Mouse (Mus musculus) cerebellum, adult (tissue): ENCODE results near the gene Zfp61.
A peak's percentile ranks its signal among the peaks of the same experiment; 100 is the strongest.

Experiments used
- ATAC-seq: cut with Nextera tagmentation; 2 replicates; pipeline ENCODE4 v1.9.2; 2017; ENCODE audit warnings: mild to moderate bottlenecking, moderate library complexity, mixed read lengths; ENCODE audit not compliant: insufficient number of reproducible peaks, low FRiP score, low TSS enrichment

Zfp61 gene

DNA sequence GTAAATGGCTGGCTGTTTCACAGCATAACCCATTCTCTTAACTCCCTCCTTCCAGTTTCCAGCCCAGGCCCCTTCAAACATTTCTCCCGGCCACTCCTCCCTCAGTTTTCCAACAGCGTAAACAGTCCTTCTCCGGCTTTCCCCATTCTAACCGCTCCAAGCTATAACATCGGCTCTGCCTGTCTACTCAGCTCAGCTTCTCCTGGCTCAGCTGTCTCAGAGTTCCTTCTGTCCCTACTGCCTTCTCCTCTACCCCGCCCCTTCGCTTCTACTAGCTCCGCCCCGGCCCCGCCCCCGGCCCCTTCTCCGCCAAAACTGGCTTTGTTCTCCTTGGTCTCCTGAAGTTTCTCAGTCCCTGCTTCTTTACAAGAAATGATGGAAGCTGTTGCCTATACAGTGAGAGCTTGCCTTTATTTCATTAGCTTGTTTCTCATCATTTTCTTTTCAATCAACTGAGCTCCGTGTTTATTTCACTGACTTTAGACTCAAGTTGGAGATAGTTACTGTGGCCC, at the start of gene Zfp61:
Gene Zfp61 (minus strand): TSS at position 462 of the 512 bp plus-strand sequence.
- no peak for ATAC-seq

DNA sequence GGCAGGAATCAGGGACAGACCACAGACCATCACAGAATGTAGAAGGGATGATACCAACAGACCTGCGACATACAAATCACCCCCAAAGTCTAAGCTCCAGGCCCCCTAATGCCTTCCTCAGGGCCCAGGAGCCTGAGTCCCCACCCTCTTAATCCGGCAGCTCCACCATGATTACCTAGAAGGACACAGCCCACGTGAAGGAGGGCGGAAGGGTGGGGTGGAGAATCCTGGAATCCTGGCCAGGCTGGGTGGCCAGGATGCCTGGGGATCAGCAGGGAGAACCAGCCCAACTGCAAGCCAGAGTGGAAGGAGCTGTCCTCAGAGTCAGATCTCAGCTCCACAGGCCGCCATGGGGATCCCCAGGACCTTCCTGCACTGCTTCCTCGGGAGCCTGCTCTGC, 47.9 kb upstream of the Zfp61 start, which contains the start of gene Lypd5:
Gene Lypd5 (plus strand): TSS at position 301 of the 400 bp plus-strand sequence.
- no peak for ATAC-seq

DNA sequence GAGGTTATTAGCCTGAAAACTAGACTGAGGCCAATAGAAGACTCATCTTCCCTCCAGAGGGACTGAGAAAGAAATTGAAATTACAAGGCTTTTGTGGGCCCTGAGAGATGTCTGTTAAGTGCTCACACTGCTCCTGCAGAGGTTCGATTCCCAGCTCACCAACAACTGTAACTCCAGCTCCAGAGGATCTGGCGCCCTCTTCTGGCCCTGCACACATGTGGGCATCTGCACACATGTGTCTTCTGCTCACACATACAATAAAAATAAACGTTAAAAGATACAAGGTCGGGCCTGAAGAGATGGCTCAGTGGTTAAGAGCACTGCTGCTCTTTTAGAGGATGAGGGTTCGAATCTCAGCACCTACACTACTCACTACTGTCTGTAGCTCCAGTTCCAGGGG, 45.4 kb upstream of the Zfp61 start:
- ATAC-seq = no peak

DNA sequence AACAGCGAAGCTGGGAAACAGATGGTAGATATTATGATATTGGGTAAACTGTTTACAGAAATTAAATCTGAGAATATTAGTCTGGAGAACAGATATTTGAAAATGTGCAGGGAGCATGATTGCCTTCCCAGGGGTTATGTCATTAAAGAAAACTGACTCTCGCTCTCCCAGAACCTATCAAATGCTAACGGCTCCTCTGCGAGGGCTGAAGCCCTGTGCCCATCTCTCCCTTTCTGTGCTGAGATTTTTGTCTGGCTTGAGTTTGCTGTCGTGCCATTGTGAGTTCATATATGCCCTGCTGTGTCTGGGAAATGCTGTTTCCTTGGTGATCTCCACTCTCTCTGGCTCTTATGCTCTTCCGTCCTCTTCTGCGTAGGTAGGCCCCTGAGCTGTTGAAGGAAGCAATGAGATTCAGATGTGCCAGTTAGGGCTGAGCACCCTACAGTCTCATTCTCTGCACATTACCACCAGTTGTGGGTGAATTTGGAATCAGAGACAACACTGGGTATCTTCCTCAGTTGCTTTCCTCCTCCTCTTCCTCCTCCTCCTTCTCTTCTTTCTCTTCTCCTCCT, 42.8 kb upstream of the Zfp61 start:
- ATAC-seq = no peak

DNA sequence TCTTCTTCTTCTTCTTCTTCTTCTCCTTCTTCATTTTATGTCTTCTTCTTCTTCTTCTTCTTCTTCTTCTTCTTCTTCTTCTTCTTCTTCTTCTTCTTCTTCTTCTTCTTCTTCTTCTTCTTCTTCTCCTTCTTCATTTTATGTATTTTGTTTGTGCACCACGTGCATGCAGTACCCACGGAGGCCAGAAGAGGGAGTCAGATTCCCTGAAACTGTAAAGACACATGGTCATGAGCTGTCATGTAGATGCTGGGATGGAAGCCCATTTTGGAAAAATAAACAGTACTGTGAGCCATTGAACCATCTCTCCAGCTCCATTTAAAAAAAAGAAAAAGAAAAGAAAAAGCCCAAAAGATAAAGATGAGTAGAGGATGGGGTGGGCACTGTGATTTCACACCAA, 37.2 kb upstream of the Zfp61 start:
- no peak for ATAC-seq

DNA sequence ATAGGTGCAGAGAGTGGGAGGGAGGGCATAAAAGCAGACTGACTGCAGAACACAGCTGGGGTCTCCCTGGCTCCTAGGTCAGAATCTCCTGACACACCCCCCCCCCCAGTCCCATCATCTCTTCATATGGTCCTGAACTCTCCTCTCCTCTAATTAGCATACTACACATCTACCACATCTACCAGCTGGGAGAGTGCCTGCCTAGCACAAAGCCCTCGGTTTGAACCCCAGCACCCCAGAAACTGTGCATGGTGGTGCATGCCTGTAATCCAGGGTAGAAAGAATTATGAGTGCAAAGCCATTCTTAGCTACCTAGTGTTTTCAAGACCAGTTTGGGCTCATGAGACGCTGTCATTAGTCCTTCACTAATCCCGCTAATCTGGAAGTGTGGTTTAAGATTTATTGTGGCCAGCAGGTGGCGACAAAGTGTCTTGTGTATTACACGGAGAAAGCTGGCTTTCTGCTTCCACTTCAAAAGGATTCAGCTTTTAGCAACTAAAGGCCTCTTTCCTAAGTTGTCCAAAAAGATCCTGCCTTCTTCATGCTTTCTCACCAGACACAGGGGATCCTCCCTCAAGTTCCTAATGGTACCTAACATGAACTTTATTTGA, 34.8 kb upstream of the Zfp61 start:
- ATAC-seq = no peak

DNA sequence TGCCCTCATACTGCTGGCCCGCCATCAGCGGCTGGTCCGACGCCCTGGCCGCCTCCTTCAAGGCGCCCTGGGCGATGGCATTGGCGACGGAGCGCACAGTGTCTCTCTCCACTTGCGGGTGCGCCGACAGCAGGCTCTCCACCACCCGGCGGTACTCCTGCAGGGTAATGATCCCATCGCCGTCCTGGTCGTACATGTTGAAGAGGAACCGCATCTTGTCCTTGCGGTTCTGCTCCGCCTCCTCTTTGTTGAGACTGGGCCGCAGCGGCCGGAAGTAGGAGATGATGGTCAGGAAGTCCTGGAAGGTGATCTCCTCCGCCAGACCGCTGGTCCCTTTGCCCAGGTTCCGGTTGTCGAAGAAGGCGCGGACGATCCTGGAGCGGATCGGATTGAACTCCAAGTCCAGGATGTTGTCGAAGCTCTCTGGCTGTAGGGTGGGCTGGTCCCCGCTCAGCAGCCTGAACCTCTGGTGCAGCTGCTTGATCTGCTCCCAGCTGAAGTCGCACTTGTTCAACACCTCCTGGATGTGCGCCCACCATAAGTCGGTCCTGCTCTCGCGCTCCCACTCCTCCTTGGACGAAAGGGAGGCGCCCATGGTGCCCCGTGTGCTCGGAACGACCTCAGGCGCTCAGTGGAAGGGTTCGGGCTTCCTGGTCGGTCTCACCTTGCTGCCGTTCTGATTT, 32.4 kb upstream of the Zfp61 start, which contains the start of gene Tescl:
Gene Tescl (minus strand): TSS at position 633 of the 683 bp plus-strand sequence.
- no peak for ATAC-seq

DNA sequence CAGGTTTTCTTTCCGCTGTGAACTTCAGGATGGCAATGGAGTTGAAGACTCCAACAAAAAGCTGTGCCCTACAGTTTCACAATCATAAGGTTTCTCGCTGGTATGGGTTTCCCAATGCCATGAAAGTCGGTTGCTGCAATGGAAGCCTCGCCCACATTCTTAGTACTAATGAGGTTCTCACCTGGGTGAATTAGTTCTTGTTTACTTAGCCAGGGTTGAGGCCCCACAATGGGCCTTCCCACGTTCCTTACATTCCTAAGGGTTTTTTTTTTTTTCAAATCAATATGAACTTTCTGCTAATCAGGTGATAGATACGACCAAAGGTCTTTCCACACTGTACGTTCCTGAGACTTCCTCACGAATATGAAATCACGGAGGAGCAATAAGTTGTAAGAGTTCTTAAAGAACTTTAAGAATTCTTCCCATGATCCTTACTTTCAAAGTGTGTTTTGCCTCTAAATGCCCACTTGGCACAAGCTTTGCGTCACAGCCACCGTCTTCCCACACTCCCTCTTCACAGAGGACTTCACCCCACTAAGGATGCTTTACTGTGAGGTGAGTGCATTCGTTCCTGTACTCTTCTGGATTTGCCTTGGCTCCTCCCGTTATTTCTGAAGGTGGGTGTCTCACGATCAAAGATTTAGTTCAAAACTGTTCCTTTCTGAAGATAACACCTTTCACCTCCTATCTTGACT, 26.4 kb upstream of the Zfp61 start:
- ATAC-seq = no peak

DNA sequence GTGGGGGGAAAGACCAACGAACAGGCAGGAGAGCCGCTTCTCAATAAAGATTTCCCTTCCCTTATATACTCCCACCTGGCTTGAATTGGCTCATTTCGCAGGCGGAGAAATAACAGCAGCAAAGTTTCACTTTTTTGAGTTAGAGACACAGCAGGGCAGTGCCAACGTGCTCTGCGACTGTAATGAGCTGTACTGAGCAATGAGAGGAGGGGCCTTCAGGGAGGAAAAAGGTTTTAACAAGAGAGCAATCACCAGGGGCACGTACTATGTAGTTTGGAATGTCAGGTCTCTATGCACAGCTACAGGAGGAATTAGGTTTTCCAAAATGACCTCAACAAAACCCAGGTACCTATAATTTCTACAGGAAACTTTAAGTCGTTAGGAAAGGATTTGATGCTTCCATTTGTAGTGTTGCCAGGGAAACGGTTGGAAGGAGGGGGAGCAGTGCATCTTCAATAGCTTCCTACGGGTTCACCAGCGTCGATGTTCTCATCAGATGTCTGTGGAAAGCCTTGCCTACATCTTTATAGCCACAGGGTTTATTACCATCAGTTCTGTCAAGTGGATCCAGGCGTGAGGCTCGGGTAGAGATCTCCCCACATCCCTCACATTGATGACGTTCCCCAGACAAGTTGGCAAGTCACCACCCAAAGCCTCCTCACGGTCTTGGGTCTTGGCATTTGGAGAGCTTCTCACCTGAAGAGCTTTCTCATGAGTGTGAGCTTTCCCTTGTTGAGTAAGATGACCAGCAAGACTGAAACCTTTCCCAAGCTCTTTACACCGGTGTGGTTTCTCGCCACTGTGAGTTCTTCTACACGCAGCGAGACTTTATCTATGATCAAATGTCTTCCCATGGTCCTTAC, 25.5 kb upstream of the Zfp61 start:
- ATAC-seq = no peak

DNA sequence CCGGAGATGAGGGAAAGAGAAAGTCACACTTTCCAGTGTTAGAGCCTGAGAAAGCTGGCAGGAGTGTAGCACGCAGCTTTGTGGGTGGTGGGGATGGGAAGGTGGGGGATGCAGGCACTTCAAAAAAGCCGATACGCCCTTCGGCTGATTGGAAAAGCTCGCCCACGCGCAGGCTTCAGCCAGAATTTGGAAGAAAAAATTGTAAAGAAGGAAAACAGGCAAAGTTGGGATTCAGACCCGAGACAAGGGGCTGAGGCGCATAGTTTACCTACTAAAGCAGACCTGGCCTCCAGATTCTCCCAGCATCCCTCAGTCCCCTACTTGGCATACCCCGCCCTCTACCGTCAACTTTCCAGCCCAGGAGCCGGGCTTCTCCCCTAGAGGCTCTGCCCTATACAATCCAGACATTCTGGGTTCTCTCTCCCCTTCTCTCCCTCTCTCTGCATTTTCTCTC, 24.7 kb upstream of the Zfp61 start:
- ATAC-seq = no peak

DNA sequence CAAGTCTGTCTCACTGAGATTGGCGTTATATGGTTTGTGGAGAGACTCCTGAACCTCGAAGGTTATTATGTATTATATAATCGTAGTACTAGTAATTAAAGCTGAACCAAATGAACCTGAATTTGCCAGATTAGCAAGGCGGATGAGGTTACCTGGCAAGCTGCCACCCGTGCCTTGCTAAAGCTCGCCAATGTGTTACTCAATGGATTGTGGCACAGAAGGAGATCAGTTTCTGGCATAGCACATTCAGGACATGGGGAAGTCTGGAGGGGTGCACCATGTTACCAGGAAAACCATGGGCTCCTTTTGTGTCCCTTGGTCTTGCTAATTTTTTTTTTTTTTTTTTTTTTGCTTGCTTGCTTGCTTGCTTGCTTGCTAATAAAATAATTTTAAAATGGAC, 24.2 kb upstream of the Zfp61 start:
- ATAC-seq = no peak

DNA sequence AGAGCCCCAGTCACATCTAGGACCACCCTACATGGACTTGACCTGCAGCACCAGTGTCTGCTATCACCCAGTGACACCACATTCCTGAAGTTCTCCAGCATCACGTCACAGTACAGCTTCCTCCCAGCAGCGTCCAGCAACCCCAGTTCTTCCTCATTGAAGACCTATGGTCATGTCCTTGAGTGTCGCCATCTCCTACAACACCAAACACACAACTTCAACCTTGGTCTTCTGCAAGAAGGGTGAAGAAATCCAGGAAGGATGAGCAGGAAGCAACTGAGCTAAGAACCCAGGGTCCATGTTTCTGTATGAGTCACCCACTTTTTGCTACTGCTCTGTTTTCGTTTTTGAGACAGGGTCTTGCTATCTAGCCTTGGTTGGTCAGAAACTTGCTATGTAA, 21.6 kb upstream of the Zfp61 start:
- no peak for ATAC-seq

DNA sequence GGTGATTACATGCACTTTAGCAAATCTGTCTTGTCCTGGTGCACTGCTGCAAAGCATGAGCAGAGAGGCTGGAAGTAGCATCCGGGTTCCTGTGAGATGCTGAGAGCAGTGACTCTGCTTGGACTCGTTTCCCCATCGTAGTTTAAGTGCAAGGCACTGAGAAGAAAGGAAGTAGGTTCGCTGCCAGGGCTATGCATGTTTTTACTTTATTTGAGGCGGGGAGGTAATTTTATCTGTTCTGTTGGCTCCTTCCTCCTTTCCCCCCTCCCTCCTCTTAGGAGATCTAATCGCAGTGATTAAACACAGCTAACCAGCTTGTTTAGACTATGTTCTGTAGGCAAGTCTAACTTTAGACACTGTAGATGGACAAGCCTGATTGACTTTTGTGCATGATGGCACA, 17.9 kb upstream of the Zfp61 start:
- ATAC-seq = no peak

DNA sequence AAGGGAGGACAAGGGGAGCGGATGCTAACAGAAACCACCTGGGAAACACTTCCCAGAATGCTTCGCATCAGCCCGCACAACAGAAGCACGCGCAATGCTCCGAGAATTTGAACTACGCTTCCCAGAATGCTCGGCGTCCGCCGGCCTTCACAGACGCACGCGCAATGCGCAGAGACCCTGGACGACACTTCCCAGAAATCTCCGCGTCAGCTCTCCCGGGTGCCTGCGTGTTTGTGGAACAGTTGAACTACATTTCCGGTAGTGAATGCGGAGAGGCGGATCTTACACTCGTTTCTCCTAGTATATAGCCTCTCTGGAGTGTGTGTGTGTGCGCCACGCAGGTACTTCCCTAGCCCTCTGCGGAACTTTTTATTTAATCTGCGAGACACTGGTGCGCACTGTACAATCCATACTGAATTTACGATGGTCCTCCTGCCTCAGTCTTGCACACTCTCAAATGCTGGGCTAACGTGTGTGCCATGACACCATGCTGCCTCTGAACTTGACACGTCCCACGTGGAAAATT, 15.6 kb upstream of the Zfp61 start, which contains the start of gene Zfp94:
Gene Zfp94 (minus strand): TSS at position 100 of the 526 bp plus-strand sequence.
- peak; percentile 97 for ATAC-seq

DNA sequence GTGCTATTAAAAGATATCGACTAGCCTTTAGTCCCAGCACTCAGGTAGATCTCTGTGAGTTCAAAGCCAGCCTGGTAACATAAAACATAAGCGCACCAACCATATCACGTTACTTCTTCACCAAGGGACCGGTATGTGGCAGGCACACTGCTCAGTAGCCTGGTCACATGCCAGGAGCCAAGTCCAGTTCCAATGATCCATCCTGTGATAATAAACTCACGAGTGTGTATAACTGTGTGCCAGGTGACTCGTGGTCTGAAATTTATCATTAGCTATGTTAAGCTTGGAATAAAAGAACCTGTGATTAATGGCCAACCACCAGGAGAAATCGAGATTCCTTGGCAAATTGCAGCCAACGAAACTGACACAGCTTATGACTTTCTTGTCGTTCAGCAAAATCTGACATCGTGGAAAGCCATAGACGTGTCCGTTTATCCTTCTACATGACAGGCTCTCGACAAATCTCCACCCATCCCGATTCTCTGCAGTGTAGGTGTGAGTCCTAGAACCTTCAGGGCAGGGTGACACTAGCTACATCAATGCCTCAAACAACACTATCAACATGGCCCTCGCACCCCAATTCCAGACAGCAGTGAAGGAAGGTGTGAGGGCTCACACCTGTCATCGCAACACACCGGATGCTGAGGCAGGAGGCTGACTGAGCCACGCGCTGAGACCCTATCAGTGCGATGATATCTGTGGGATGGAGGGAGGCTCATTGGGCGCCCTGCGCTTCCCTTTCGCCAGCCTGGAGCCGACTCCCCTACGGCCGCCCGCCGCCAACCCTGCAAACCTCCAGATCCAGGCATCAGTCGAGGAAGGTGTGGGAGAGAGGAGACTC, 14.9 kb upstream of the Zfp61 start:
- ATAC-seq = 0 out of 2 replicates have a peak, but pooled peaks have one; percentile 22

DNA sequence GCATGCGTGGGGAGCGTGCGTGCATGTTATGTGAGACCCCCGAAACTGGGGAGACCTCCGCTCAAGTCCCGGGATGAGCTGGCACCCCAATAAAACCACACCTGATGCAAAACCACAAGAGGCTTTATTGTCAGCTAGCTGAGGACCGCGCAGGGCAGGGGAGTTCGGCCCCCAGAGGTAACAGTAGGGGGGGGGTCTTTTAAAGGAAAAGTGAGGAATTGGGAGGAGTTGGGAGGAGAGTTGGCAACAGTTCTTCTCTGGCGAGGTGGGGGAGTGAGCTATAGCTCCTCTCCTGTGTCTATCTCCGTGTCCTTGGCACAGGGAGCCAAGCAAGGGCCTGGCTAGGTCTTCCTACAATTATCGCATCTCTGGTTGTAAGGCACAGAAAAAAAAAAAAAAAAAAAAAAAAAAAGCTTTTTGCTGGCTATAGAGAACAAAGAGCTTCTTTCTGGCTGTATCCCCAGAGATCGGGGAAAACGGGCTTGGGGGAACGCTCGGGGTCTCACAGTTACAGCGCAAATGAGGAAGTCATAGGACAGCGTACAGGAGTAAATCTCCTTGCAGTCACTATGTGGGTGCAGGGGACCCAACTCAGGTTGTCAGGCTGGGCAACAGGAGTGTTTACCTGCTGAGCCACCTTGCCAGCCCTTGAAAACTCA, 1.1 kb downstream of the Zfp61 start:
- ATAC-seq = no peak

DNA sequence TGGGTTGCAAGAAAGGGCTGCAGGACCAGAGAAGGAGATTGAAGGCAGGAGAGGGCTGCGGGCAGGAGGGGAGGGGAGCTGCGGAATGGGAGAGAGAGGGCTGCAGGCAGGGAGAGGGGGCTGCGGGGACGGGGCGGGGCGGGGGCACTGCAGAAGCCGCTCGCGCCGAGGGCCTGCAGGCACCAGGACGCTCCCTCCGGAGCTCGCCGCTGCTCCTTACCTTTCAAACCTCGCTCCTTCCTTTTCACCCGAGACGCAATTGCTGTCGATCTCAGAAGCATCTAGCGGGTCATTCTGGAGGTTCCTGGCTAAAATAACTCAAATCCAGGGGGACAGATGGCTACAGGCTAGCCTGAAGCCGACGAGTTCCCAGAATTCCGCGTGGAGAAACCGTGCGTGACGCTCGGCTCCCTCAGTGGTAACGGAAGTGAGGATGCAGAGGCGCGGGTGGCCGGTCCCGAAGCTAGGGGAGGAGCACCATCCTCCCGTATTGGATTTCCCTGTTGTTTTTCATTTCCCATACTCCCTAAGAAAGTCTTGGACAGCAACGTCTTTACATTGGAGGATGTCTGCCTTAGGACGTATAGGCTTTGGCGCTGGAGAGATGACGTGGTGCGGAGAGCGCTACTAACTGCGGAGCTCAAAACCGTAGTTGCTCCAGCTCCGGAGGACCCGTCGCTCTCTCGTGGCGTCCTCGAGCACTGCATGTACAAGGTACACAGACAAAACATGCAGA, 1.9 kb downstream of the Zfp61 start:
- peak; percentile 90 for ATAC-seq

DNA sequence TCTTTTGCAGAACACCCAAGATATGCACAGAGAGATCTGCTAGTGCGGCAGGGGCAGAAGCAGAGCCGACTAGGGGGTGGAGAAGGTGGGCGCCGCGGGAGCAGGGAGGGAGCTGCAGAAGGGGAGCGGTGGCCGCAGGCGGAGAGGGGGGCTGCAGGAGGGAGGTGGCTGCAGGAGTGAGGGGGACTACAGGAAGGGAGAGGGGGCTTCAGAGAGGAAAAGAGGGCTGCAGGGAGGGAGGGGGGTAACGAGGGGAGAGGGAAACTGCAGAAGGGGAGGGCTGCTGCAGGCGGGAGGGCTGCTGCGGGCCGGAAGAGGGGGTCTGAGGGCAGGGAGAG, 2.4 kb downstream of the Zfp61 start:
- ATAC-seq = no peak
